12 mouse cellular contexts compared by ENCODE assay signal in genomic region chr17:30225030-30225740, GRCm38 (mm10).
A peak's percentile ranks its signal among the peaks of the same experiment; 100 is the strongest.
DNase-seq lines count a peak whose midpoint lies in the region; ATAC-seq and TF ChIP-seq lines count a peak whose summit lies in the region.
"Had no signal": no experiment of that assay in that cellular context is flagged by ENCODE, and none has a peak within 500 bp of the region (broad histone marks: within the 10 kb centered on the region; RNA-seq: fewer than 3 reads in every experiment).

No protein-coding gene starts in this region.

- no peak overlapping the region for H3K27ac ChIP-seq in heart, postnatal 0 days (ENCODE audit: low read depth)
- no peak overlapping the region for H3K27ac ChIP-seq in embryonic facial prominence, embryonic 11.5 days (replicated peaks; ENCODE audit: low read depth, low read length)
- no peak overlapping the region for H3K27ac ChIP-seq in hindbrain, embryonic 14.5 days
- H3K27ac ChIP-seq in midbrain, embryonic 13.5 days = peak overlapping the region; percentile 60
- H3K27ac ChIP-seq: liver, embryonic 12.5 days had no signal

- 0 out of 2 replicates have a peak, but pooled peaks have one; percentile 17 for ATAC-seq in heart, postnatal 0 days (ENCODE audit: insufficient read depth, low read depth)
- ATAC-seq in embryonic facial prominence, embryonic 11.5 days (replicated peaks; ENCODE audit: insufficient number of reproducible peaks, low FRiP score, low TSS enrichment, low read depth) = no peak
- ATAC-seq in hindbrain, embryonic 14.5 days (ENCODE audit: low FRiP score) = 0 out of 2 replicates have a peak, but pooled peaks have one; percentile 22
- ATAC-seq in midbrain, embryonic 13.5 days = peak; percentile 51
- ATAC-seq: liver, embryonic 12.5 days had no signal

- TF ChIP-seq EP300 in heart, postnatal 0 days (IDR thresholded peaks at IDR 0.05; ENCODE audit: low read depth) = no peak

- WGBS in heart, postnatal 0 days = 58% methylated on average over 5 of the region's 5 CpGs
- WGBS in embryonic facial prominence, embryonic 11.5 days = 48% methylated on average over 5 of the region's 5 CpGs
- 23% methylated on average over 5 of the region's 5 CpGs for WGBS in hindbrain, embryonic 14.5 days
- 26% methylated on average over 5 of the region's 5 CpGs for WGBS in midbrain, embryonic 13.5 days

- no peak overlapping the region for H3K4me3 ChIP-seq in heart, postnatal 0 days (ENCODE audit: low read depth, low read length)
- H3K4me3 ChIP-seq in embryonic facial prominence, embryonic 11.5 days (ENCODE audit: low read depth, low read length) = no peak overlapping the region
- H3K4me3 ChIP-seq in hindbrain, embryonic 14.5 days (replicated peaks; ENCODE audit: low read length) = no peak overlapping the region
- H3K4me3 ChIP-seq in midbrain, embryonic 13.5 days (replicated peaks) = no peak overlapping the region
- H3K4me3 ChIP-seq: liver, embryonic 12.5 days had no signal

- no peaks in the 10 kb centered on the region for H3K9me3 ChIP-seq in heart, postnatal 0 days (replicated peaks; ENCODE audit: control insufficient read depth, low read length)
- H3K9me3 ChIP-seq in embryonic facial prominence, embryonic 11.5 days (replicated peaks; ENCODE audit: control insufficient read depth, low read length) = no peaks in the 10 kb centered on the region
- H3K9me3 ChIP-seq in hindbrain, embryonic 14.5 days (ENCODE audit: control insufficient read depth, low read length) = no peaks in the 10 kb centered on the region
- no peaks in the 10 kb centered on the region for H3K9me3 ChIP-seq in midbrain, embryonic 13.5 days
- H3K9me3 ChIP-seq: liver, embryonic 12.5 days had no signal

- no peaks in the 10 kb centered on the region for H3K27me3 ChIP-seq in heart, postnatal 0 days (ENCODE audit: control insufficient read depth, insufficient read depth, low read length)
- no peaks in the 10 kb centered on the region for H3K27me3 ChIP-seq in embryonic facial prominence, embryonic 11.5 days (ENCODE audit: control insufficient read depth, insufficient read depth, low read length)
- no peaks in the 10 kb centered on the region for H3K27me3 ChIP-seq in hindbrain, embryonic 14.5 days (ENCODE audit: control insufficient read depth, insufficient read depth, low read length)
- no peaks in the 10 kb centered on the region for H3K27me3 ChIP-seq in midbrain, embryonic 13.5 days
- H3K27me3 ChIP-seq: liver, embryonic 12.5 days had no signal

- H3K9ac ChIP-seq in heart, postnatal 0 days (replicated peaks; ENCODE audit: low read depth, low read length) = no peak overlapping the region
- no peak overlapping the region for H3K9ac ChIP-seq in embryonic facial prominence, embryonic 11.5 days (replicated peaks; ENCODE audit: low read length)
- H3K9ac ChIP-seq in hindbrain, embryonic 14.5 days = 0 out of 2 replicates have a peak overlapping the region, but pooled peaks have one; percentile 22
- H3K9ac ChIP-seq in midbrain, embryonic 13.5 days (replicated peaks) = no peak overlapping the region
- H3K9ac ChIP-seq: liver, embryonic 12.5 days had no signal

- 0 out of 2 replicates have a peak, but pooled peaks cover 4% of the 10 kb centered on the region for H3K4me1 ChIP-seq in heart, postnatal 0 days (ENCODE audit: control insufficient read depth, insufficient read depth)
- H3K4me1 ChIP-seq in embryonic facial prominence, embryonic 11.5 days (ENCODE audit: control insufficient read depth, insufficient read depth, low read length) = no peaks in the 10 kb centered on the region
- peaks cover 42% of the 10 kb centered on the region for H3K4me1 ChIP-seq in hindbrain, embryonic 14.5 days (replicated peaks; ENCODE audit: control insufficient read depth, insufficient read depth, low read length)
- H3K4me1 ChIP-seq in midbrain, embryonic 13.5 days (replicated peaks) = peaks cover 70% of the 10 kb centered on the region
- H3K4me1 ChIP-seq: liver, embryonic 12.5 days had no signal

- TF ChIP-seq CTCF in heart, postnatal 0 days (IDR thresholded peaks at IDR 0.05; ENCODE audit: low read depth) = no peak

- DNase-seq in heart, postnatal 0 days (ENCODE audit: low spot score) = no peak
- no peak for DNase-seq in heart, postnatal 14 days
- peak; percentile 51 for DNase-seq in embryonic facial prominence, embryonic 11.5 days (ENCODE audit: low spot score)
- DNase-seq in hindbrain, embryonic 14.5 days (ENCODE audit: low spot score) = no peak
- DNase-seq in spleen, postnatal 14 days (ENCODE audit: low spot score in 2 of 2) = no peak
- DNase-seq in thymus, adult 18-20 months = no peak
- DNase-seq in thymus, postnatal 25 days = no peak
- DNase-seq: adrenal gland, postnatal 14 days; cerebellum, adult 18-20 months; gastrocnemius, postnatal 25 days had no signal

- 0 out of 2 replicates have a peak, but pooled peaks cover 6% of the 10 kb centered on the region for H3K36me3 ChIP-seq in heart, postnatal 0 days (replicated peaks; ENCODE audit: control insufficient read depth, insufficient read depth, low read length)
- no peaks in the 10 kb centered on the region for H3K36me3 ChIP-seq in embryonic facial prominence, embryonic 11.5 days (replicated peaks; ENCODE audit: control insufficient read depth, insufficient read depth, low read depth, low read length)
- no peaks in the 10 kb centered on the region for H3K36me3 ChIP-seq in hindbrain, embryonic 14.5 days (replicated peaks; ENCODE audit: control insufficient read depth, insufficient read depth)
- no peaks in the 10 kb centered on the region for H3K36me3 ChIP-seq in midbrain, embryonic 13.5 days
- H3K36me3 ChIP-seq: liver, embryonic 12.5 days had no signal

- intact Hi-C loops in heart, postnatal 14 days (cut with DNase I) = no loop called here

- H3K4me2 ChIP-seq in heart, postnatal 0 days (ENCODE audit: low read depth, low read length) = no peak overlapping the region
- no peak overlapping the region for H3K4me2 ChIP-seq in embryonic facial prominence, embryonic 11.5 days (ENCODE audit: low read depth, low read length)
- no peak overlapping the region for H3K4me2 ChIP-seq in hindbrain, embryonic 14.5 days (replicated peaks)
- no peak overlapping the region for H3K4me2 ChIP-seq in midbrain, embryonic 13.5 days (replicated peaks)
- H3K4me2 ChIP-seq: liver, embryonic 12.5 days had no signal
